Mouse (Mus musculus): ENCODE measurements around the gene Pitpnb. TPM values are rescaled to one million over a fixed set of nuclear protein-coding genes. Genes with fewer than 3 reads are reported as not detected.

The Pitpnb gene
- polyA plus RNA-seq (2015; fragmentation: Nextera tagmentation; extraction: Ambion mirVana), result 104 and 110 TPM in 2 replicates

- peak within 1 kb of the TSS; percentile 71 for H3K4me2 ChIP-seq
- ATAC-seq (ENCODE audit: borderline replicate concordance, extremely low read depth, low FRiP score, low TSS enrichment), result peak; percentile 99
- peak within 1 kb of the TSS; percentile 79 for H3K4me3 ChIP-seq
- H3K9me3 ChIP-seq, result no peaks in the 10 kb centered on the region
- H3K27ac ChIP-seq, result peak within 1 kb of the TSS; percentile 74
- H3K4me1 ChIP-seq, result peaks cover 24% of the 10 kb centered on the region
- no peaks in the 10 kb centered on the region for H3K27me3 ChIP-seq
- 1% methylated on average over 68 of the region's 78 CpGs for WGBS
- peak within 1 kb of the TSS; percentile 90 for H3K9ac ChIP-seq
- peaks cover 7% of the 10 kb centered on the region; the same call in 1 of the 2 replicates for H3K36me3 ChIP-seq
Measured at GRCm38 (mm10) chr5:111330417-111331098, at the start of gene Pitpnb. Gene Pitpnb (plus strand): TSS chr5:111330763.

- no peak overlapping the region for H3K4me2 ChIP-seq
- 83% methylated on average over 19 of the region's 19 CpGs for WGBS
- H3K4me1 ChIP-seq, result peaks cover 12% of the 10 kb centered on the region; the same call in 1 of the 2 replicates
- peaks cover 23% of the 10 kb centered on the region; the same call in 1 of the 2 replicates for H3K36me3 ChIP-seq
- no peaks in the 10 kb centered on the region for H3K9me3 ChIP-seq
- no peak overlapping the region for H3K9ac ChIP-seq
- no peak for ATAC-seq (ENCODE audit: borderline replicate concordance, extremely low read depth, low FRiP score, low TSS enrichment)
- no peaks in the 10 kb centered on the region for H3K27me3 ChIP-seq
- no peak overlapping the region for H3K4me3 ChIP-seq
- no peak overlapping the region for H3K27ac ChIP-seq
Measured at GRCm38 (mm10) chr5:111284420-111285175, 46.0 kb upstream of the Pitpnb start.

DNA sequence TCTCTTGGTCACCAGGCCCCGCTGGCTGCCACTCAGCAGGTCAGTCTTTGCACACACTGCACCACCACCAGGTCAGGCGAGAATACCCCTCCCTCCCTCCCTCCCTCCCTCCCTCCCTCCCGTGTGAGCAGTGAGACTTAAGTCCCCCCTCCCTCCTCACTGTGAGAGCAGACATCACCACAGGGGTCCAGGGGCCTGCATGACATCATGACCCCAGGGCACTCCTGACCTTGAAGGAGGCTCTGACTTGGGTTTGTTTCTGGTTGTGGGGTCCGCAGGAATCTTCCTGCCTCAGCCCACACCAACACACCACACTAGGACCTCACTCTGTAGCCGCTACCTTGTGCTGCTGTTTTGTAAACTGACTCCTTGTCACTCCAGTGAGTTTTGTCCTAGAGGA lies 43.0 kb upstream of the Pitpnb start:
- no peaks in the 10 kb centered on the region for H3K9me3 ChIP-seq
- H3K4me2 ChIP-seq, result no peak overlapping the region
- H3K27me3 ChIP-seq, result no peaks in the 10 kb centered on the region
- peak overlapping the region; percentile 8; the same call in 1 of the 2 replicates for H3K27ac ChIP-seq
- H3K9ac ChIP-seq, result no peak overlapping the region
- H3K36me3 ChIP-seq, result peaks cover 15% of the 10 kb centered on the region; the same call in 1 of the 2 replicates
- peaks cover 13% of the 10 kb centered on the region; the same call in 1 of the 2 replicates for H3K4me1 ChIP-seq
- WGBS, result 67% methylated on average over 5 of the region's 5 CpGs
- H3K4me3 ChIP-seq, result no peak overlapping the region
- ATAC-seq (ENCODE audit: borderline replicate concordance, extremely low read depth, low FRiP score, low TSS enrichment), result no peak

GRCm38 (mm10) chr5:111288486-111288885 lies 42.1 kb upstream of the Pitpnb start:
- Histone ChIP-seq H3K9ac (no peak overlapping the region), H3K27me3 (no peaks in the 10 kb centered on the region), H3K4me1 (peaks cover 13% of the 10 kb centered on the region; the same call in 1 of the 2 replicates), H3K36me3 (peaks cover 14% of the 10 kb centered on the region; the same call in 1 of the 2 replicates), H3K9me3 (no peaks in the 10 kb centered on the region), H3K4me2 (no peak overlapping the region; the same call in 1 of the 2 replicates), H3K4me3 (no peak overlapping the region), H3K27ac (peak overlapping the region; percentile 8)
- WGBS, result 56% methylated on average over 11 of the region's 11 CpGs
- no peak for ATAC-seq (ENCODE audit: borderline replicate concordance, extremely low read depth, low FRiP score, low TSS enrichment)

DNA sequence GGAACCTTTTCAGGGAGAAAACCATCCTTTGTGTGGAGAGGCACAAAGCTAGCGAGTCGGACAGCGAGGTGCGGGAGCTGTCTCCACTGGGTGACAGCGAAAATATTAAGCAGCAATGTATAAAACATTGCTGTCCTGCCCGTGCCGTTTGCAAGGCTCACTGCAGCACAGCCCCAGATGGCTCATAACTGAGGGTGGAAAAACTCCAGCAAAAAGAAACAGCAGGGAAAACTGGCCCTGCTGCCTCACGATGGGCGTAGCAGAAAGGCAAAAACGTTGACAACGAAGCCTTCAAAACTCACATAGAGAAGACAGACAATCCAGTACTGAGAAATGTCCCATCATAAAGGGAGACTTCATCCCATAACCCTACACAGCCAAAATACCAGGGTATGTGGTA lies 40.5 kb upstream of the Pitpnb start:
- H3K27ac ChIP-seq, result no peak overlapping the region
- H3K4me1 ChIP-seq, result peaks cover 13% of the 10 kb centered on the region; the same call in 1 of the 2 replicates
- H3K9me3 ChIP-seq, result no peaks in the 10 kb centered on the region
- 80% methylated on average over 11 of the region's 11 CpGs for WGBS
- no peaks in the 10 kb centered on the region for H3K27me3 ChIP-seq
- ATAC-seq (ENCODE audit: borderline replicate concordance, extremely low read depth, low FRiP score, low TSS enrichment), result no peak
- H3K9ac ChIP-seq, result no peak overlapping the region
- H3K4me3 ChIP-seq, result no peak overlapping the region
- no peak overlapping the region for H3K4me2 ChIP-seq
- H3K36me3 ChIP-seq, result peaks cover 9% of the 10 kb centered on the region; the same call in 1 of the 2 replicates

DNA sequence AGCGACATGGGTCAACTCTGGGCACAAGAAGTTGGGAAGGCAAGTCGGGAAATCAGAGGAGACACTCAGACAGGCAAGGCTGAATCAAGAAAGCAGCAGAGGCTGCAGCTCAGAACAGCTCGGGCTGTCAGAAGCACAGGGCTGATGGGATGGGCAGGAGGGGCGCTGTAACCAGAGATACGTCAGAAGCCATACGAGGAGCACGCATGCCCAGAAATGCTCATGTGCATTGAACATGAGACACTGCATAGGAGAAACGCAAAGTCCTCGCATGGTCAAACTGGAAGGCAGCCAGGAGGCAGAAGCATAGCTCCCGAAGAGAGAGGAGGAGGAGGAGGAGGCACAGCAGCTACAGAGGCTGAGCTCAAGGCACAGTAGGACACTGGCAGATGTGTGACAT lies 38.9 kb upstream of the Pitpnb start:
- peak; percentile 66; the same call in 1 of the 2 replicates for ATAC-seq (ENCODE audit: borderline replicate concordance, extremely low read depth, low FRiP score, low TSS enrichment)
- 30% methylated on average over 10 of the region's 10 CpGs for WGBS
- H3K27me3 ChIP-seq, result no peaks in the 10 kb centered on the region

DNA sequence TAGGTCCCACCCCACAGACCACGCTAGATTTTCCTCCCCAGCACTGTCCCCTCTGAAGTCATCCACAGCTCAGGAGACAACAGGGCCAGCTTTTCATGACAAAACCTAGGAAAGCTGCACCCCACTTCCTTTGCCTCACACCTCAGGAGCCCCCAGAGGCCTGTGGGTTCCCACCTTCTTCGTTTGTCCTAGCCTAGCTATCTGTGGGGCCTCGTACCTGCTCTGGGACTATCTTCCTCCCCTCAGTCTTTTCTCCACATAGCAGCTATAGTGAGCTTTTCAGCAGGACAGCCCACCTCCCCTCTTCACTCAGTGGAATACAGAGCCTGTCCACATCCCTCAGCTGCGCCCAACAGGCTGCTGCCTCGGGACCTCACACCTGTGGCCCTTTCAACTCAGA lies 32.8 kb upstream of the Pitpnb start:
- Histone ChIP-seq H3K9me3 (no peaks in the 10 kb centered on the region), H3K36me3 (no peaks in the 10 kb centered on the region), H3K27ac (no peak overlapping the region), H3K4me1 (no peaks in the 10 kb centered on the region), H3K27me3 (no peaks in the 10 kb centered on the region), H3K9ac (no peak overlapping the region), H3K4me2 (no peak overlapping the region), H3K4me3 (no peak overlapping the region)
- no peak for ATAC-seq (ENCODE audit: borderline replicate concordance, extremely low read depth, low FRiP score, low TSS enrichment)
- WGBS, result 63% methylated on average over 5 of the region's 5 CpGs

More for the DNA sequence above, 38.9 kb upstream of the Pitpnb start:
- H3K4me2 ChIP-seq, result peak overlapping the region; percentile 29; the same call in 1 of the 2 replicates
- no peaks in the 10 kb centered on the region for H3K36me3 ChIP-seq
- no peak overlapping the region for H3K27ac ChIP-seq
- H3K9ac ChIP-seq, result no peak overlapping the region
- H3K9me3 ChIP-seq, result no peaks in the 10 kb centered on the region
- no peak overlapping the region for H3K4me3 ChIP-seq
- peaks cover 13% of the 10 kb centered on the region; the same call in 1 of the 2 replicates for H3K4me1 ChIP-seq

DNA sequence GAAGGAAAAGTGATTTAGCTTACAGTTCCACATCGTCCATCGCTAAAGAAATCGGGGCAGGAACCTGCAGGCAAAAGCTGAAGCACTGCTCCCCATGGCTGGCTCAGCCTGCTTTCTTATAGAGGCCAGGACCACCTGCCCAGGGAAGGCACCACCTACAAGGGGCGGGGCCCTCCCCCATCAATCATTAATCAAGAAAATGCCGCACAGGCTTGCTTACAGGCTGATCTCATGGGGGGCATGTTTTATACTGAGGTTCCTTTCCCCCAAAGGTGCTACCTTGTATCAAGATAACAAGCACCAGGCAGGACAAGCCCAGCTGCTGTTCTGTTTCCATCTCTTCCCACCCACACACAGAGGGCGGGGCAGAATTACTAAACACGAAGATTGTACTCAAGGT lies 31.9 kb upstream of the Pitpnb start:
- Histone ChIP-seq H3K9ac (no peak overlapping the region), H3K27ac (no peak overlapping the region), H3K4me2 (no peak overlapping the region), H3K27me3 (no peaks in the 10 kb centered on the region), H3K4me3 (no peak overlapping the region), H3K9me3 (no peaks in the 10 kb centered on the region), H3K4me1 (no peaks in the 10 kb centered on the region), H3K36me3 (no peaks in the 10 kb centered on the region)
- ATAC-seq (ENCODE audit: borderline replicate concordance, extremely low read depth, low FRiP score, low TSS enrichment), result no peak
- WGBS, result 41% methylated on average over 7 of the region's 7 CpGs

DNA sequence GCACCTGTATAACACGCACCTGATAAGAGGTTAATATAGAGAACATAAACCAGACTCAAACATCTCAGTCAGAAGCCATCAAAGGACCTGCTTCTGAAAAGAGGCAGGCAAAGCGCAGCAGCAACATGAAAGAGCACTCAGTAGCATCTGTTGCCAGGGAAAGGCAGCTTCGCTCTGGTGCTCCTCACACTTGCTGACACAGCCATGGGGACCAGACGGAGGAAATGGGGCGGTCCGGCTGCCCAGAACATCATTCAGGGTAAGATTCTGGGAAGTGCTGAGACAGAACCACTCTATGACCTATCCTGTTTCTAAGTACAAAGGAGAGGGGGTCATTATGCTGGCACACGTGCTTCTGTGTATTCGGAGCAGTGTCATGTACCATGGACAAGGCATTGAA lies 29.8 kb upstream of the Pitpnb start:
- Histone ChIP-seq H3K27me3 (no peaks in the 10 kb centered on the region), H3K4me1 (no peaks in the 10 kb centered on the region), H3K36me3 (no peaks in the 10 kb centered on the region), H3K4me3 (no peak overlapping the region), H3K4me2 (no peak overlapping the region), H3K27ac (no peak overlapping the region), H3K9ac (no peak overlapping the region), H3K9me3 (no peaks in the 10 kb centered on the region)
- WGBS, result 75% methylated on average over 8 of the region's 8 CpGs
- ATAC-seq (ENCODE audit: borderline replicate concordance, extremely low read depth, low FRiP score, low TSS enrichment), result no peak

DNA sequence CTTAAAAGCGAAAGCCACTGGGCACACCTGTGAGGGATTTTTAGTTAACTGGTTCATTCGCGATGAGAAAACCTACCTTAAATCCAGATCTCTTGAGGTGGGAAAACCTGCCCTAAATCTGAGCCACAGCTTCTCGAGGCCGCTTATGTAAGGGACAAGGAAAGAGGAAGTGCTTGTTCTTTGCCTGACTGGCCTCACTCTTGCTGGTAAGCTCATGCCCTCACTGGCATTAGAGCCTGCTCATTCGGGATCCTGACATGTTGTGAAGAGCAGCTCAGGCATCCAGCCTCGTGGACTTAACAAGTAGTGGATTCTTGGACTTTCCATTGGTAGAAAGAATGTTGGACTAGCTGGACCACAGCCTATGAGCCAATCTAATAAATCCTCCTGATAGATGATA lies 28.8 kb upstream of the Pitpnb start:
- Histone ChIP-seq H3K27me3 (no peaks in the 10 kb centered on the region), H3K9me3 (no peaks in the 10 kb centered on the region), H3K27ac (no peak overlapping the region), H3K4me3 (no peak overlapping the region), H3K4me1 (no peaks in the 10 kb centered on the region), H3K4me2 (no peak overlapping the region), H3K36me3 (no peaks in the 10 kb centered on the region), H3K9ac (no peak overlapping the region)
- no peak for ATAC-seq (ENCODE audit: borderline replicate concordance, extremely low read depth, low FRiP score, low TSS enrichment)
- WGBS, result 69% methylated on average over 7 of the region's 7 CpGs

- Histone ChIP-seq H3K9ac (no peak overlapping the region), H3K36me3 (no peaks in the 10 kb centered on the region), H3K27ac (no peak overlapping the region), H3K4me2 (no peak overlapping the region), H3K27me3 (no peaks in the 10 kb centered on the region), H3K4me1 (no peaks in the 10 kb centered on the region), H3K9me3 (no peaks in the 10 kb centered on the region), H3K4me3 (no peak overlapping the region)
- 87% methylated on average over 3 of the region's 3 CpGs for WGBS
- ATAC-seq (ENCODE audit: borderline replicate concordance, extremely low read depth, low FRiP score, low TSS enrichment), result no peak
Measured at GRCm38 (mm10) chr5:111304730-111305129, 25.8 kb upstream of the Pitpnb start.

GRCm38 (mm10) chr5:111310185-111310584 lies 20.4 kb upstream of the Pitpnb start:
- Histone ChIP-seq H3K9ac (no peak overlapping the region), H3K4me2 (no peak overlapping the region), H3K9me3 (no peaks in the 10 kb centered on the region), H3K27ac (no peak overlapping the region), H3K27me3 (no peaks in the 10 kb centered on the region), H3K36me3 (no peaks in the 10 kb centered on the region), H3K4me1 (no peaks in the 10 kb centered on the region), H3K4me3 (no peak overlapping the region)
- ATAC-seq (ENCODE audit: borderline replicate concordance, extremely low read depth, low FRiP score, low TSS enrichment), result no peak
- 54% methylated on average over 6 of the region's 6 CpGs for WGBS
